Mouse (Mus musculus) kidney, postnatal 14 days (tissue): ENCODE data around the gene Atp2a1.

Experiments
- DNase-seq: peaks from one replicate; pipeline ENCODE4 v3.0.0; 2022; ENCODE audit warnings: mixed read lengths

The Atp2a1 gene

DNA sequence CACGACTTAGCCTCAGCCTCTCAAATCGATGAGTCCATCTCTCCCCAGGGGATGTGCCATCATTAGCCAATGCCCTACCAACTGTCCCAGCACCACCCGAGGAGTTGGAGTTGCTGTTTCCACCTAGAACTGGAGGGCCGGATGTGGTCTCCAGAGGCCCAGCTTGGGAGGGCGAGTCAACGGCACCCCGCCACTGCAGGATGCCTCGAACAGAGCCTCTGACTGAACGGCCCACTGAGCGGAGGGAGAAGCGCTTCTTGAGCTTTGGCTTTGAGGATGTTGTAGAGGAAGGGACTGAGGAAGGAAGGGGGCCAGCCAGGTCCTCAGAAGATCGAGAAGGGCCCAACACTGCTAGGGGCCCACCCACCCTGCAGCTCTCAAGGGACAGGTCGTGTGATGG lies 9.4 kb upstream of the Atp2a1 start:
- no peak for DNase-seq

DNA sequence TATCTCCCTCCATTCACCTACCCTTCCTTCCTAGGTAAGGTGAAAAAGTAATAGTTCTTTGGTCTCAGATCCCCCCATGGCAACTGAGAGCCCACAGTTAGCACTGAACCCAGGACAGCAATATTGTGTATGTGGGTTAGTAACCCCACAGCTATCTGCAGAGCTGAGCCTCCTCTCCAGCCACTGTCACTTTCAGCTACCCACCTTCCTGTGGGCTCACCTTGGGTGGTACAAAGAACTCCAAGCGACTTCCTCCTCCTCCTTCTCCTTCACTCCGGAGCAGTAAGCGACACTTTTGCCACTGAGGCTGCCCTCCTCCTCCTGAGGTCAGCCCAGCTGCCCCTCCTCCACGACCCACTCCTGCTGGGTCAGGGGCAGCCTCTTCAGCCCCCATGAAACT lies 8.9 kb upstream of the Atp2a1 start:
- DNase-seq, result no peak

DNA sequence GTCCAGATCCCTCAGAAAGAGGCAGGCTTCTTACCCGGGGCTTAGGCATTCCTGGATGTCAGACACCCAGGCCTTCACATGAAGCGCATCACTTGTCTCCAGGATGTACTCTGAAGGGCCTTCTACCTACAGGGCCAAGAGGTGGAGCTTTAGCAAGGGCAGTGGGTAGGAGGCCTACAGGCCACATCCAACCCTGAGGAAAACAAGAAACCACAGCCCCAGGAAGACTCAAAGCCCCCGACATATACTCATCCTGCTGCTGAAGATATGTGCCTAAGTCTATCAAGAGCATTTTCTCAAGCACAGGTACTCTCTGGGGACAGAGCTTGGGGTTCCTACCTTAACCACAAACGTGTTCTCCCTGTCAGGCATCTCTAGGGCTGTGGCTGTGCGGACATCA lies 8.5 kb upstream of the Atp2a1 start:
- no peak for DNase-seq

DNA sequence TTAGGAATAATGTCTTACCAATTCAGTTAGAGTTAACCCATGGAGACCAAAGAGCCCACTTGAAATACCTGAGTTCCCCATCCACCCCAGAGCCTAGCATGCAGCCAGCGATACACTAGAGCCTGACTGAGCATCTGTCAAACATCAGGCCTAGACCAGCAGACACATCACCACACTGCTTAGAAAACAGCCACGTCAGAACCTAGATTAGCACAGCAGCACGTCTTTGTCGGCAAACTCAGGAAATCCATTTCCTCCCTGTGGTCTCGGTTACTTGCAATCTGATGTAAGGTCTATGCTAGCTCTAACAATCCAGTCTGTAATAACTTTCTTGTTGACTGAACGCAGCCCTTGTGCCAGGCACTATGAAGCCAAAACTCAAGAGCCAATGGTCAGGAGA lies 7.2 kb upstream of the Atp2a1 start:
- no peak for DNase-seq

DNA sequence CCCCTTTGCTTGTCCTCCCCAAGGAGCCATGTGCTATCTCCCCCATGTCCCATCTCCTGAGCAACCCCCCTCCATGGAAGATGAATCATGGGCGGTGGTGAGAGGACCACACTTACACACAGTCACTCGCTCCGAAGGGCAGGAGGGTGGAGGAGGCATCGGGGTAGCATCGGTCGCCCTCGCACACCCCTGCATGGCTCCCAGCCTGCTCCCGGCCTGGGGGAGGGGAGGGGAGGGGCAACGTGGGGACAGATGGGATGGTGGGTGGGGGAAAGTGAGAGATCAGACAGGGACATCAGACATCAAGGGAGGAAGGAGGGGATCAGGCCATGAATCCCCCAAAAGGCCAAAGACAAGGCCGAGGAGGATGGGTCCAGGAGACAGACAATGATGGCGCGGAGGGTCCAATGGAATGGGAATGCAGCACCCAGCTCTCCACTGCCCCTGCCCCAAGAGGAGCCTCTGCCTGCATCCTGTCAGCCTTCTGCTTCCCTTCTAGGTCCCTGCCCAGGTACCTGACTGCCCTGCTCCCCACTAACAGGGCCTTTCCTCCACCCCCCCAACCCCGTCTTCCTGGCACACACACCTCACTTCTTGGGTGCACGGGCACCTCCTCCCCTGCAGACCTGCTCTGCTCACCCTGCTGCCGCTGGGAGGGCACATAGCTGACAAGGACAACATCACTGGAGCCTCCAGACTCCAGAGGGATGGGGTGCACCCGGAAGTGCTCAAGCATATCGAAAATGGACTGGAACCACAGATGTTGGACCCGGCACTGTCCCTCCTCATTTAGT lies 5.1 kb upstream of the Atp2a1 start:
- DNase-seq, result no peak

DNA sequence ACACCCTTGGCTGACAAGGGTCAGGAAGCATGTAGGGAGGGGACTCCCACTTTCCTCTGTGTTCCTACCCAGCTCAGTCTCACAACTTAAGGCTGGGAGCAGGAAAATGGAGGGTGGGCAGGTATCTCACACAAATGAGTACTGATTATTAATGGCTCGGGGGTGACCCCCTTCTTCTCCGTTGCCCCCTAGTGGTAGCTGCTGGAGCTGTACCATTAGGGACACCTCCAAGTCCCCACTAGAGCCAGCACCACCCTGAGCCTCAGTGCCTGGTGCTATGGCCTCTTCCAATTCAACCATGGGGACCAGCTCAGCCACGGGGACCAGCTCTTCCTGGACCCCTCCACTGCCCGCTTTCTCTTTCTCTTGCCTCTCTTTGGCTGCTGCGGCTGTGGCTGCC lies 4.4 kb upstream of the Atp2a1 start:
- peak; percentile 42 for DNase-seq

DNA sequence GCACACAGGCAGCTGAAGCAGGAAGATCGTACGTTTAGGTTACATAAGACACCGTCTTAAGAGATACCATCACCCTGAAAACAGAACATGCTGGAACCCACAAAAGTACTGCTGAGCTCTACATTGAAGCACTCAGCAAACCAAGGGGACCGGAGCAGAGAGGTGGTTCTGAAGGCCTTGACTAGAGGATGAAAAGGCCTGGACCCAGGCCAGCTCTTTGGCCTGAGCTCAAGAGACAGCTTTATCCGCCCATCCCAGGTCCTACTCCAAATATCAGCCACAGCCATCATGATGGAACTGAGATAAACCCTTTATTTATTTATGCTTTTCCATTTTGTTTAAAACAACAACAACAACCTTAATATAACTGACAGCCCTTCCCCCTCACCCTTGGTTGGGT lies 3.8 kb upstream of the Atp2a1 start:
- no peak for DNase-seq

DNA sequence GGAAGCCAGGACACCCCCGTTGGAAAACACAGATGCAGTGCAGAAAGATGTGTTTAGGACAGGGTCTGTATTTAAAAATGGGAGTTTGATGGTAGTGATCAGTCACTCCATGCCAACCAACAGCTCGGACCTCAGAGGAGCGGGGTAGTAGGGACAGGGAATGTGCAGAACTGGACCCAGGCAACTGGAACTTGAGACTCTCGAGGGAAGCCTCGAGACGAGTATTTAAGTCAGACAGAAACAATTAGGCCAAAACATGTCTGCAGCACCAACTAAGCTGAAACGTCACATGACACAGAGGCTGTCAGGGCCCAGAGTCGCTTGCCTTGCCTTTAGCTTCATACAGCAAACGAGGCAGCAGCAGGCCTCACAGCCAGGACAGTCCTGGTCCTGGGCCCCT lies 3.2 kb upstream of the Atp2a1 start:
- DNase-seq, result no peak

DNA sequence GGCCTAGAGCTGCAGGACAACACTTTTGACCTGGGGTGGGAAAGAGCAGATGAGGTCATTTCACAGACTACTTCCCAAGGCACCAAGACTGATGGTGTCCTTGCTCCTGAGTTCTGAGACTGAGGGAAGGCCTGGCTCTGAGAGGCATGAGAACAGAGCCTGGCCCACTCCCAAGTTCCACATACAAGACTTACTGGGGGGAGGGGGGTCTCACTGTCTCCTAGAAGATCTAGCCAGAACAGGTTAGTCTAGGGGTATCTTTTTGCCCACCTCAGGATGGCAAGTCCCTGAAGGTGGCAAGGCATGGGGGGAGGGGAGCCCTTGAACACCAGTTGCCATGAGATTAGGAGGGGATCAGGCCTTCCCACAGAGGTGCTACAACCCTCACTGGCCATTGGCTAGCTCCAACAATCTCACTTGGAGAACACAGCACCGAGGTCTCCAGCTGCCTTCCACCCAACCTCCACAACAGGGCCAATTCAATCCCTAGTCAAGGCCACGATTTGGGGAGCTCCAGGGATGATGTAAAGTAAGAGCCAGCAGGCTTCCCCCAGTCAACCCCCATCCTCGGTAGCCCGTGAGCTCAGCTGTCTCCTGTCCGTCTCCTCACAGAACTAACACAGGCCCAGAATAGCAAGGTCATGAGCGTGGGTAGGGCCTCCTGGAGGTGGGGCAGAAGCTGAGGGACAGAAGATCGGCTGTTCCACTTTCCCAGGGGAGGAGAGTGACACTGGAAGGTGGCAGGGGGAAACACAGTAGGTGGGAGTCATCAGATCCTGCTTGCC lies 2.5 kb upstream of the Atp2a1 start:
- no peak for DNase-seq

DNA sequence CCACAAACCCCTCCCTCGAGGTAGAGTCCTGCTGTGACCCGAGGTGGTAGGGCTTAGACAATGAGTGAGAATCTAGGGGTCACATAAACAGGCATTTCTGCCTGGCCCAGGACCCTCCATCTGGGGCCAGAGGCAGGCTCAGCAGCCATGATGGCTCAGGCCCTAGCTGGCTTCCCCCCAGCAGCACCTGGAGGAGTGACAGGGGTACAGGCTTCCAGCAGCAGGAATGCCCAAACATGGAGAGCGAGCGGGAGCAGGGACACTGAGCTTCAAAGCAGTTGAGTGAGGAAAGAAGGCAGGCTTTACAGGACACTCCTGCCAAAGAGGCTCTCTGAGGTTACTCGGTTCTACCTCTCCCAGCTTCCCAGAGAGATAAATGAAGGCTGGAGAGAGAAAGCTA lies 1.9 kb upstream of the Atp2a1 start:
- DNase-seq, result no peak

DNA sequence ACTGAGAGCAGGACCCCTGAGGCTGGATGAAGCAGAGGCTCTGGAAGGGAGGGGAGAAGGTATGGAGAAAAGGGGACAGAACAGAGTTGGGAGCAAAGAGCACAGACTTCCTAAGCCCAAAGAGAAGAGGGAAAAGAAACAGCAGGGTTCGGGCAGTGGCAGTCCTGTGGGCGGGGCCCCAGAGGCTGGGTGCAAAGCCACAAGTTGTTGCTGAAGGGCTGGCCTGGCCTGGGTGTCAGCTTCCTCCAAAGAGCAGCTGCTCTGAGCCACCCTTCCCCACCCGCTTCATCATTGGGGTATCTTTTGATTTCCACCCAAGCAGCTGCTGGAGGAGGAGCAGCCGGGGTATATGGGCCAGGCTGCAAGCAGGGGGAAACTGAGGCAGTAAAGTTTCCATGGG lies 1.2 kb upstream of the Atp2a1 start:
- no peak for DNase-seq

DNA sequence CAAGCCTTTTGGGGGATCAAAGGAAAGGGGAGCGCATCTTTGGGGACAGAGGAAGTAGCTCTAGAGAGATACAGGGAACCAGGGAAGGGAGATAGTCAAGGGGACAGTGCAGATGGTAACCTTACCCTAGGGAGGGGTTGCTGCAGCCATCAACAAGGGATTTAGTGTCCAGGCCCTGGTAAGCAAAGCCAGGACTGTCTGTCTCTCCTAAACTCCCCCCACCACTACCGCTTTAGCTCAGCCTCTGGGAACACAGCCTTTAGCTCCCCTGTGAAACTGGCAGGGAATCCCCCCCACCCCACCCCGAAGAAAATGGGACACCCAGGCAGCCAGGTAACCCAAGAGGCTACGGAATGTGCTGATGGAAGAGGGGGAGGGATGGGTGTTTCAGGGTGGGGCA lies 639 bp upstream of the Atp2a1 start:
- DNase-seq, result no peak

DNA sequence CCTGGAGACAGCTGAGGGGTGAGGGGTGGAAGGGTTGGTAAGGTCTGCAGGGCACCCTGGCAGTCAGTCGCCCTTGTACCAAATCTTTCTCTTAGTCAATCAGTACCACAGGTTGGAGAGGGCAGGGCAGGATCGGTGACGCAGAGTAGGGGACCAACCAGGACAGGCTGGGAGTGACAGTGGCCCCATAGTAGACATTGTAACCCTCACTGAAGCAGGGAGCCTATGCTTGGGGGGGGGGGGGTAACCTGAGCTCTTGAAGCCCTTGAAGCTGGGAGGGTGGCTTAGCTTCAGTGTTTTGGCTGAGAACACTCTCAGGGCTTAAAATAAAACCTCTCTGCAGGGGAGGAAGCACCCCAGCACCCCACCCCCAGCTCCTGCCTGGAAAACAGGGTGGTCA lies 1.3 kb downstream of the Atp2a1 start:
- no peak for DNase-seq

DNA sequence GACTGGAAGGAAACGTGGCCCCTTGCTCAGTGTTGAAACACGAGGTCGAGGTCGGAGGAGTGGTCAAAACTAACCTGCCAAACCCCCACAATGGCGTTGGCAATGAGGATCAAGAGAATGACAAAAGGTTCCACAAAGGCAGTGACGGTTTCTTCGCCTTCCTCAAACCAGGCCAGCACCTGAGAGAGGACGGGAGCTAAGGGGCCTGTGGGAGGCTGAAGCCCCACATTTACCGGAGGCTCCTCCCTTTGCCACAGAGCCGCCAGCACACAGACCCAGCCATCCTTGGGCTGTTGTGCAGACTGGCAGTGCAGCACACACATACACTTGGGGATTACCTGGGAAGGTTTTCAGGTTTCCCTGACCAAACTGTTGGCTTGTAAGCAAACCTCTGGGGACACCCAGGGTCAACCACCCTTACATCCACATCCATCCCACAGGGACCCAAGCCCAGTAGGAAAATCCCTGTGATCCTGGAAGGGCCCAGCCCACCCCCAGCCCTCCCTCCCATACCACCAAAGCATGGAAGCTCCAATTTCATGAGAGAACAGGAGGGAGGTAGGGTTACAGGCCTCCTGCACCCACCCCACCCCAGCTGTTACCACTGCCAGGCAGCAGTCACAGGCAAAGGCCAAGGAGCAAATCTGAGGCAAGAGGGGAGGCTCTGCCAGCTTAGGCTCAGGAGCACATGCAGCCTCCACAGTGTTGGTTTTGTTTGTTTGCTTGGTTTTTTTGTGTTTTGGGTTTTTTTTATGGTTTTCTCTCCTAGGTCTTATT lies 2.1 kb downstream of the Atp2a1 start:
- no peak for DNase-seq

DNA sequence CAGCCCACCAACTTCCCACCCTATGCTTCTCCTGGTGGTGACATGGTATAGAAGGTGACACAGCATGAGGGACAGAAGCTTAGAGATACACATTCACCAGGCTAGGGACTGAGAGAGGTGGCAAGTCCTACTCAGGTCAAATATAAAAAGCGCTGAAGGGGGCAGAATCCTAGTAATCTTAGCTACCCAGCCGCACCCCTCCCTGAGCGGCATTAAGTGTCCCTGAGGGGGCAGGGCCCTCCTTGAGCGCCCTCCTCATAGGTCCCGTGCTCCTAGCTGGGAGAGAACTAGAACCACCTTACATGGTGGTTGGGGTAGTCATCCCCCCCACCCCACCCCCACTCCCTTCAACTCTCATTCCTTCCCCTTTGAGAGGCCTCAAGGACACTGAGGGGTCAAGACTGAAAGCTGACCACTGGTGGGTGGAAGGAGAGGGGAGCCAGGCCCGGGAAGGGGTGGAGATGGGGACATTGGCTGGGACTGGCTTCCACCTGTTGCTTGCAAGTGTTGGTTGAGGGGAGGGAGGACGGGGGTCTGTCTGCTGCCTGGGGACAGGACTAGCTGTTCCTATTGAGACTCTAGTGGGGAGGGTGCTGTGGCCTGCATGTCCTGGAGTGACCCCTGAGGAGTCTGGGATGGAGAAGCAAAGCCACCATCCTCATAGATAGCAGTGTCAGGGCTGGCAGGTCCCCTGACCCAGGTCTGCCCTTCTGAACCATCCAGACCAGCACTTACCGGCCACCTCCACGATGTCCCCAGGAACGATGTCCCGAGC lies 3.9 kb downstream of the Atp2a1 start:
- no peak for DNase-seq

DNA sequence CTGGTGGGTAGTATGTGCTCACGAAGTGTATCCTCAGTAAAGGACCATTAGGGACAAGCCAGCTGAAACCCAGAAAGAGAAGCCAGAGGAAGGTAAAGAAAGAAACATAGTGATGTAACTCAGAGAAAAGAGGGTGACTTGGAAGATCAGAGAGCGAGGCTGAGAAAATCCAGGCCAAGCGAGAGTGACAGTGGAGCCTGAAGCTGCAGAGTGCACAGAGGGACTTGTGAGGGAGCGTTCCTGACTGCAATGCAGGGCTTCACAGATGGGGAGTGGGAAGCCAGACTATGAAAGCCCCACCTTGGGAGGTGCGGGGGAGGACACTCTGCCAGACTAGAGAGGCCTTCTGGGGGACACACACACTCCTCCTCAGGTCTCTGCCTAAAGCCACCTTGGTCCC lies 4.7 kb downstream of the Atp2a1 start:
- DNase-seq, result no peak

DNA sequence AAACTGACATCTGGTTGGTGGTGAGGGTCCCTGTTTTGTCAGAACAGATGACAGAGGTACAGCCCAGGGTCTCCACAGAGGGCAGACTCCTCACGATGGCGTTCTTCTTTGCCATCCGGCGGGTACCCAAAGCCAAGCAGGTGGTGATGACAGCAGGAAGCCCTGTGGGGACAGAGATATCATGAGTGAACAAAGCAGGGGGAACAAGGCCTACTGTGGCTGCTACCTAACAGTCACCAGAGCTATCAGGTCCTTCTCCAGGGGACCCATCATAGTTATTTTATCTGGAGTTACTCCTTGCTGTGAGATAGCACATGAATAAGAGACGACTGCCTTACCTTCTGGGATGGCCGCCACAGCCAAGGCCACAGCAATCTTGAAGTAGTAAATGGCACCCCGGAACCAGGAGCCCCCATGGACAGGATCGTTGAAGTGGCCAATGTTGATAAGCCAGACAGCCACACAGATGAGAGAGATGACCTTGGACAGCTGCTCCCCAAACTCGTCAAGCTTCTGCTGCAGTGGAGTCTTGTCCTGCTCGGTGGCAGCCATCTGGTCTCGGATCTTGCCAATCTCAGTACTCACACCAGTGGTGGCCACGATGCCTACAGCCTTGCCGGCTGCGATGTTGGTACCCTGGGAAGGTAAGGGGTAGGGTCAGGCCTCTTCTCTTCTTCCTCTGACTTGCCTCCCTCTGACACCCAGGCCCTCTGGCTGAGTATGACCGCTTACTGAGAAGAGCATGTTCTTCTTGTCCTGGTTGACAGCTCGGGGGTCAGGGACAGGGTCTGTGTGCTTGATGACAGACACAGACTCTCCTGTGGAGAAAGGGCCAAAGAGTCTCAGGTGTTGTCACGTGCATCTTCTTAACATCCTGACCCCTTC lies 6.3 kb downstream of the Atp2a1 start:
- DNase-seq, result no peak

DNA sequence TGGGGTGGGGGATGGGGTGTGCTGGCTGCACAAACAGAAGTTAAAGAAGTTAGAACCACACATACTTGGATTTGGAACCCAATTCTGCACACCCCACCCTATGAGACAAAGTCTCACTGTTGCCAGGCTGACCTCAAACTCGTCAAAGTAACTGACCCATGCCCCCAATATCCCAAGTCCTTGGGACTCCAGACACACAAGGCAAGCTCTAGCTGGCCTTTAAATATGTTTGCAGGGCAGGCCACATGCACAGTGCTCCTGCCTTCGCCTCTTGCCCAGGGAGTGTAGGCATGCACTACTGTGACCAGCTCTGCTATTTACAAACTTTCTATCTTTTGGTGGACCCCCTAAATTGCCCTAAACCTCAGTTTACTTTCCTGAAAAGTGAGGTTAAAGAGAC lies 7.7 kb downstream of the Atp2a1 start:
- no peak for DNase-seq

DNA sequence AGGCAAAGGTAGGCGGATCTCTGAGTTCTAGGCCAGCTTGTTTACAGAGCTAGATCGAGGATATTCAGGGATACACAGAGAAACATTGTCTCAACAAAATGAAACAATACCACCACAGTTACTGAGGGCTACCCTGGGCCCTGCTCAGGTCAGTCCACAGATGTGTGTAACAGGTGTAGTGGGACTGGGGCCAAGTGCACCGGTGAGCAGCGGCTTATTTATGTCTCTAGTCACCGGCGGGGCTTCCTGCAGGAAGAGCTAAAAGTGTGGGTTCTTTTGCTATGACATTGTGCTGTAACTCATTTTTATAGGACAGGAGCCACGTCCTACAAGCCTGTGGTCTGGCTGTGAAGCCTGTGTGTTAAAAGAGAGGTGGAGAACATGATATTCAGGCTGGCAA lies 9.0 kb downstream of the Atp2a1 start:
- no peak for DNase-seq

DNA sequence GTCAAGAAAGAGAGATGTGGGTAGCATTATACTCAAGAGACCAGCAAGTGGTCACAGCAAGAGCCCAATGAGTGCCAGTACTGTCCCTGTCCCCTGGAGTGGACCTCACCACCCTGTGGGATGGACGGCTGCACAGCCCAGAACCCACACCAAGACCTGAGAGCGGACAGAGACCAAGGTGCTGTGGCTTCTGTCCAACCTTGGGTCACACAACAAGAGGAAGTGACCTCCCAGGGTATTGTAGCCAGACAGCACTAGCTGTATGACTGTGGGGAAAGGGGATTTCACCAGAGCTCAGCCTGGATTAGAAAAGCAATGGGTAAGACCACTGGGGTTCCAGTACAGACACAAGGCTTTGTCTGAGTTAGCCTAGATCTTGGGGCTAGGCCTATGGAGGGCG lies 10.7 kb downstream of the Atp2a1 start:
- no peak for DNase-seq

DNA sequence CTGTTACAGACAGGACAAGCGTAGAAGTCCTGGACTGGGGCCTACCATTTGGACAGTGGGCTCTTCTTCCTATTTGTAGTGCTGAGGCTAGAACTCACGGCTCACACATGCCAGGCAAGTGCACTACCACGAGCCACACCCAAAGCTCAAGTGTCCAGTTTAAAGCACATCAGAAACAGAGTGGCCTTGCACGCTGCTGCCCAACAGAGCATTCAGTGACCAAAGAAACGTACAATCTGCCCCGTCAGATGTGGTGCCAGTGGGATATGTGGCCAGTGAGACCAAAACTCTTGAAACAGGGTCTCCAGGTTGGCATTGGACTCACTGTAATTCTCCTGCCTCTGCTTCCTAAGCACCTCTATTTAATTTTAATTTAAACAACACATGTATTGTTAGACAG lies 12.3 kb downstream of the Atp2a1 start:
- DNase-seq, result no peak

DNA sequence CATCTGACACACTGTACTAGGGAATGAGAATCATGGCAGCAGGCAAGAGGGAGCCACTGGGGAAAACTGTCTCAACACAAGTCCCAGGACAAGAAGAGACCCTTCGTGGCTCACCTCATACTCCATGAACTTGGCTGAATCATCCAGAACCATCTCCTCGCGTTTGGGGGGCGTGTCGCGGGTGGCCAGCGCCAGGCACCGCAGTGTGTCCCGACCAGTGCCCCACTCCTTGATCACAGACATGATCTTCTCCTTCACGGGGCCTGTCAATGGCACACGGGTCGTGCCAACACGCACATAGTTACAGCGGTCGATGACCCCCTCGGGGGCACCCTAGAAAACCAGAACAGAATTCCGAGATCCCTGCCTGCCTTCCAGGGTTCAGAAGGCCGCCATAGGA lies 12.9 kb downstream of the Atp2a1 start:
- DNase-seq, result no peak
